Mouse (Mus musculus) midbrain, embryonic 16.5 days (tissue): ENCODE measurements at regions not wholly inside any gene's neighbourhood (a gene's known extent, or its start where the extent isn't known, plus 50 kb on each side); places are given as distances from the start of the nearest gene placed in this dataset.
A peak's percentile ranks its signal among the peaks of the same experiment; 100 is the strongest.

ENCODE experiments used
- ATAC-seq: fragments of 200-750 bp; cut with Nextera tagmentation; 2 replicates; pipeline ENCODE4 v1.8.0; 2017; ENCODE audit warnings: moderate TSS enrichment
- H3K27ac ChIP-seq: fragments of 300-500 bp; sonication (generic); 2 replicates; pipeline ENCODE4 v1.5.1; 2014; ENCODE audit warnings: mild to moderate bottlenecking, low read length, mixed read lengths
- H3K27me3 ChIP-seq: fragments of 300-500 bp; sonication (generic); 2 replicates; pipeline ENCODE4 v1.6.1; 2014; ENCODE audit warnings: low read depth, low read length, mixed read lengths; ENCODE audit not compliant: control insufficient read depth, insufficient read depth
- H3K36me3 ChIP-seq: fragments of 300-500 bp; sonication (generic); 2 replicates; pipeline ENCODE4 v1.6.1; 2014; ENCODE audit warnings: mild to moderate bottlenecking, low read length, moderate library complexity, mixed read lengths; ENCODE audit not compliant: control insufficient read depth, insufficient read depth
- H3K4me1 ChIP-seq: fragments of 300-500 bp; sonication (generic); 2 replicates; pipeline ENCODE4 v1.6.1; 2014; ENCODE audit warnings: mild to moderate bottlenecking, low read length, mixed read lengths; ENCODE audit not compliant: control insufficient read depth, insufficient read depth
- H3K4me2 ChIP-seq: fragments of 300-500 bp; sonication (generic); 2 replicates; pipeline ENCODE4 v1.6.1; 2014; ENCODE audit warnings: mild to moderate bottlenecking, low read length, mixed read lengths
- H3K4me3 ChIP-seq: fragments of 300-500 bp; sonication (generic); 2 replicates; pipeline ENCODE4 v1.5.1; 2014; ENCODE audit warnings: low read depth, mild to moderate bottlenecking, low read length, moderate library complexity, mixed read lengths
- H3K9ac ChIP-seq: fragments of 300-500 bp; sonication (generic); 2 replicates; pipeline ENCODE4 v1.6.1; 2014; ENCODE audit warnings: low read depth, low read length, mixed read lengths
- H3K9me3 ChIP-seq: fragments of 300-500 bp; sonication (generic); replicated peaks from 2 replicates; pipeline ENCODE4 v1.6.1; 2014; ENCODE audit warnings: mild to moderate bottlenecking, low read length, mixed read lengths; ENCODE audit not compliant: control insufficient read depth, poor library complexity, severe bottlenecking
- WGBS: fragments of 180-500 bp; shearing (Covaris S2); extraction: QIAGEN DNeasy Blood & Tissue Kit; methylation state at CpG from one replicate; pipeline ENCODE4 v1.1.7; 2014; 5-methylcytosine and 5-hydroxymethylcytosine counted together

DNA sequence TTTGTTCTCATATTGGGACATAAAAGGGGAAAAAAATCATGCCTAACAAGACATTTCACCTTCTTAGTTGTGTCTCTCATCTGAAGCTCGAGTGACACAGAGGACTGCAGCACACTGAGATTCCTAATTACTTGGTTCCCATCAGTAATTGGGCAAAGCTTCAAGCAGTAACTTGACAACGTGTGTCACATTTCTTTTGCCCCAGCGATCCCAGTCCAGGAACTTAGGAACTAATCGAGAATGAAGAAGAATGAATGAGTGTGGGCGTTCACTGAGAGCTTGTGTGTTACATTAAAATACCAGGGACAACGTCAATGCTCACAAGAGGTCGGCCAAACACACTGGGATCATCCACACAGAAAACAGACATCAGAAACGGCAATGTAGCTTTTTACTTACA lies 131.9 kb upstream of the Klf7 start:
- no peak for ATAC-seq
- no peaks in the 10 kb centered on the region for H3K27me3 ChIP-seq
- H3K4me3 ChIP-seq, result no peak overlapping the region
- peaks cover 21% of the 10 kb centered on the region for H3K4me1 ChIP-seq
- H3K27ac ChIP-seq, result no peak overlapping the region
- no peak overlapping the region for H3K9ac ChIP-seq
- 35% methylated on average over 8 of the region's 8 CpGs for WGBS
- H3K9me3 ChIP-seq, result no peaks in the 10 kb centered on the region
- no peaks in the 10 kb centered on the region for H3K36me3 ChIP-seq
- H3K4me2 ChIP-seq, result no peak overlapping the region

DNA sequence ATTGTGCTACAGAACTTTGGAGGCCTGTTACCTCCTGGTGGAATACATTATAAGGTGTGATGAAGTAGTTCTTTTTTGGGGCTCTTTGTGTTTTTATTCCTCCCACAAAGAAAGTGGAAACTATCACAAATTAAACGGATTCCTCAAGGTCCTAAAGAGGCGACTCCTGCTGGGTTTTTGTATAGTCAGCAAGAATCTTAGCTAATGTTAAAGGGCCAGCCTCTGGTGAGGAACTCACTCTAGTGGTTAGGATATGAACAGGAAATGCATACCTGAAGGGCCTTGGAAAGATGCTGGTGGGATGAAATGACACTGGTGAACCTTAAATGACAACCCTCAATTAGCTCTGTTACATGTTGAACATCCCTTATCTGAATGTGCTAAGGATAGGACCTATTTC lies 120.3 kb upstream of the Klf7 start:
- Histone ChIP-seq H3K9ac (no peak overlapping the region), H3K4me2 (no peak overlapping the region), H3K27ac (no peak overlapping the region), H3K36me3 (no peaks in the 10 kb centered on the region), H3K9me3 (no peaks in the 10 kb centered on the region), H3K4me3 (no peak overlapping the region), H3K27me3 (no peaks in the 10 kb centered on the region), H3K4me1 (no peaks in the 10 kb centered on the region)
- ATAC-seq, result no peak
- WGBS, result 45% methylated on average over 2 of the region's 2 CpGs

DNA sequence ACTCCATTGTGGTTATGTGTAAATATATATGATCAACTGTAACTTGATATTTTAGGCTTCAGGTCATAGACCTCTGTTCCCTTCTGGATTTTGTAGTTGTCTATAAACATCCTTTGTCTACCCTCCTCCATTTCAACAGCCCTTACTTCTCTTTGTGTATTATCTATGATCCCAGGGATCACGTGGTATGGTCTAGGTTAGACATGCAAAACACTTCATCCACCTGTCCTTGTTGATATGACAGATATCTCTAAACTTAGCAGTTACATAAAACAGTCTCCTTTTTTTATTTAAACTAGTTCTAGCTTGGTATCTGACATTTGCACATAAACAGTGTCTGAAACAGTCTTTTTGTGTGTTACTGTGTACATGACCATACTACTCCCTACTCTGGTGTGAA lies 107.6 kb upstream of the Klf7 start:
- Histone ChIP-seq H3K9ac (no peak overlapping the region), H3K4me3 (no peak overlapping the region), H3K27ac (no peak overlapping the region), H3K36me3 (no peaks in the 10 kb centered on the region), H3K27me3 (no peaks in the 10 kb centered on the region), H3K4me1 (peaks cover 16% of the 10 kb centered on the region), H3K9me3 (no peaks in the 10 kb centered on the region), H3K4me2 (no peak overlapping the region)
- 97% methylated on average over 1 of the region's 1 CpGs for WGBS
- no peak for ATAC-seq

DNA sequence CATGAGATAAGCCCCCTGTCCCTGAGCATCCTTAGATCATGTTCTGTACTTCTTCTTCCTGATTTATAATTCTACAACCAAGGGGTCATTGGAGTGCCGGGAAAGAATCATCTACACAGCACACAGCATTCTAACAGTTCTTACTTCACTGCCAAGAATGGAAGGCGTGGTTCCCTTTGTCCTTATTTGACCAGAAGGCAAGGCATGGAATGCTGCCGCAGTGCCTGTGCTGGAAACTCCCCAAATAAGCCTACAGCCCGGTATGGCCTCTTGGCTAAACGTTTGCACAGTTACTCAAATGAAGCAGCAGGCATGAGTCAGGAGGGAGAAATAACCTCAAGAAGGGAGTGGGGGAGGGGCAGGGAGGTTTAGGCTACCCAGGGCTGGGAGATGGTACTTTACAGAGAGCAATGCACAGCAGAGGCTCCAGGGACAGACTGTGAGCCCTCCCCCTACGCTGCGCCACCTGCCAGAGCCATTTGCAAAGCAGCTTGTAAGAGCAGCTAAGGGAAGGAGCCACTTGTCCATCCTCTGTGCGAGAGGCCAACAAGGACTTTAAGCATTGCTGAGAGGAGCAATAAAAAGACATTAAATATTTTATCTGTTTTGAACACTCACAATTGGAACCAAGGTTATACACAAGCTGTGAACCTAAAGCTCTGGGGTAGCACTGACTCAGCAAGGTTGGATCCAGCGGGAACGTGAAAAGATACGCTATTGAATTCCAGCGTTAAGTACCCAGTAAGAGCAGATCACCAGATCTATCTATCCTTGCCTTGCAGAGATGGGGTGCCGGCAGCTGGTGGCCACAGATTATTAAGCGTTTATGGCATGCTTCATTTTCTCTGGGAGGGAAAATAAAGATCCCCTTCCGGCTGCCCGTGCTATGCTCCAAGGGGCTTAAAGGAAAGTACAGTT lies 104.2 kb upstream of the Klf7 start:
- H3K36me3 ChIP-seq, result no peaks in the 10 kb centered on the region
- peak; percentile 44; the same call in 1 of the 2 replicates for ATAC-seq
- H3K27ac ChIP-seq, result peak overlapping the region; percentile 35; the same call in 1 of the 2 replicates
- no peaks in the 10 kb centered on the region for H3K9me3 ChIP-seq
- H3K9ac ChIP-seq, result peak overlapping the region; percentile 21; the same call in 1 of the 2 replicates
- H3K27me3 ChIP-seq, result no peaks in the 10 kb centered on the region
- WGBS, result 19% methylated on average over 16 of the region's 16 CpGs
- peak overlapping the region; percentile 10 for H3K4me2 ChIP-seq
- no peak overlapping the region for H3K4me3 ChIP-seq
- H3K4me1 ChIP-seq, result peaks cover 41% of the 10 kb centered on the region

DNA sequence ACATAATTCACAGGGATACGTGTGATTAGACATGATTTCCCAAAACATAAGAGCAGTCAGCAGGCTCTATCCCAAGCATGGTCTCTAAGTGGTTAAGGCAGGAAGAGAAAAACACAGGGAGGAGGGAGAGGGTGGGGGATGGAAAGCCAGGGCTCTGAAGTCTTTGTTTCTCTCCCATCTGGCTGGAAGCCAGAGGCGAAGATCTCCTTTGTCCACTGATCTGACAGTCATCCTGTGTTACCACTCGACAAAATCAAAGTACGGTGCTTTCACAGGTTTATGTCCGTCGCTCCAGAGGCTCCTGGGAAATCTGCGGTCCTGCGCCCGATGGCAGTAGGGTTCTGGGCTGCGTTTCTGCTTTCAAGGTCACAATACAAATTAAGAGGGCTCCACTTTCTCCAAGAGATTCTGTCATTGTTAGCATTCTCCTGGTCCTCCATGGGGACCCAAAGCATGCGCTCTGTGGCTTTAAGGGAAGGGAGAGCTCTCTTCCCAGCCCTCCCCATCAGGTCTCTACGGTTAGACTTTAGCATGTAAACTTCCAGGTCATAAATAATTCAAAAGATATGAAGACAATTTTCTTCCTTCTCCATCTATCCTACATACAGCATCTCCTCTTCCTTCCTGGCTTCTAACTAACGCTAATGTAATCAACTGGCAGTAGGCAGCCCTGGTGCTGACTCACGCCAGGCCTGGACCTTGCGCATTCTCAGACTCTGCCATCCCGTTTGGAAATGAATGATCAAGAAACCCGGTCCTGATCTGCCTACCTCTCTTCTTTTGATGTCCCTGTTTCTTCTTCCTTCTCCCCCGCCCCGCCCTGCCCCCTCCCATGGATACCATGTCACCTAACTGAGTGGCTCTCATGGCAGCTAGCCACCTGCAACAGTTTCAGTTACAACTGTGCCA lies 102.0 kb upstream of the Klf7 start:
- Histone ChIP-seq H3K27ac (peak overlapping the region; percentile 86), H3K4me1 (peaks cover 57% of the 10 kb centered on the region), H3K4me2 (peak overlapping the region; percentile 41), H3K27me3 (no peaks in the 10 kb centered on the region), H3K4me3 (no peak overlapping the region), H3K9me3 (no peaks in the 10 kb centered on the region), H3K9ac (peak overlapping the region; percentile 36; the same call in 1 of the 2 replicates), H3K36me3 (no peaks in the 10 kb centered on the region)
- ATAC-seq, result peak; percentile 43
- 27% methylated on average over 19 of the region's 19 CpGs for WGBS

DNA sequence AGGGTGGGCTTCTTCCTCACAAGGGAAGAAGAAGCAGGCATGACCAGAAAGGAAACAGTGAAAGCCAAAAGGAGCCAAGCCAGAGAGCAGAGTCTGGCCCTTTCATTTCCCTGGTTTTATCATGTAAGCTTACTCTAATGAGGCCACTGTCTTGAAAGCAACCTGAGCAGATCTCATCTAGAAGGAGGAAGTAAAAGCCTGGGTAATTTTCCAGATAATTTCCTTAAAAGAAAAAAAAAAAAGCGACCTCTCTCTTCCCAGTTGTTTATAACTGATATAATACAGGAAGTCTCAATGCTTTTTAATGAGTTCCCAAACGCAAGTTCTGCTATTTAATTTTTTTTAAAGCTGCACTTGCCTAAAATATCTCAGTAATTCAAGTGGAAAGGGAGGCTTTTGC lies 100.4 kb upstream of the Klf7 start:
- no peak overlapping the region for H3K9ac ChIP-seq
- no peaks in the 10 kb centered on the region for H3K27me3 ChIP-seq
- no peaks in the 10 kb centered on the region for H3K36me3 ChIP-seq
- H3K9me3 ChIP-seq, result no peaks in the 10 kb centered on the region
- 75% methylated on average over 2 of the region's 2 CpGs for WGBS
- H3K4me1 ChIP-seq, result peaks cover 57% of the 10 kb centered on the region
- H3K4me2 ChIP-seq, result no peak overlapping the region
- ATAC-seq, result no peak
- peak overlapping the region; percentile 86 for H3K27ac ChIP-seq
- no peak overlapping the region for H3K4me3 ChIP-seq

DNA sequence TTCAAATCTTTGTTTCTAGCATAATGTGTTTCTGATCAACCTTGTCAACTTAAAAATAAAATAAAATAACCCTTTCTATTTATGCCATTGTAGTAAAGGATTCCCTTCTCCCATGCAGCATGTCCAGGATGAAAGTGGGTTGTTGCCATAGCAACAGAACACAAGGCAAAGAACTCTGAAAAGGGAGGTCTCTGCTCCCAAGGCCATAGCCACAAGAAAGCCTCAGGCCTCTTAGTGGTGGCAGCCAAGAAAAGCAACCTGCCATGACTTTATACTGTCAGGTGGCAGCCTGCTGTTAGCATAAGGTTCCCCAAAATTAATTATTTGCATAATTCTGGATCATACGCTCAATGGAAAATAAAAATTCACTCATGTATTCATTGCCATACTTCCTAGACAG lies 98.4 kb upstream of the Klf7 start:
- Histone ChIP-seq H3K36me3 (no peaks in the 10 kb centered on the region), H3K4me3 (no peak overlapping the region), H3K9ac (no peak overlapping the region), H3K27me3 (no peaks in the 10 kb centered on the region), H3K27ac (peak overlapping the region; percentile 72), H3K4me1 (peaks cover 46% of the 10 kb centered on the region), H3K9me3 (no peaks in the 10 kb centered on the region), H3K4me2 (no peak overlapping the region)
- 37% methylated on average over 1 of the region's 1 CpGs for WGBS
- peak; percentile 86 for ATAC-seq

DNA sequence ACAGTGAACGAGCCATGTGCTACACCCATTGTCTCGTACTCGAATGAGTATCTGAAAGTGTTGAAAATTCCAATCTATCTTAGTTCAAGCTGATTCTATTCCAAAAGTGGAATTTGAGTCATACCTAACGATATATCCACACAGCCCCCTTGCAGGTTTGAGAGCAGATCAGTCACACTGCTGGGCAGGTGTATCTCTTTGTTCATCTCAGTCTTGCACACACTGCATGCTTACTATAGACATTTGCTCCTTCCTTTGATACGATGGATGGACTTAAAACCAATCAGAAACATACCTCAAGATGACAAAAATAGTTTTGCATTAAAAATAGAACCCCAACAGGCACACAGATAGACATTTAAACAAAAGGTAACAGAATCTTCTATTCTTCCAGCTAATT lies 98.0 kb upstream of the Klf7 start:
- H3K27me3 ChIP-seq, result no peaks in the 10 kb centered on the region
- no peak overlapping the region for H3K9ac ChIP-seq
- H3K4me3 ChIP-seq, result no peak overlapping the region
- H3K4me1 ChIP-seq, result peaks cover 45% of the 10 kb centered on the region
- H3K4me2 ChIP-seq, result no peak overlapping the region
- H3K9me3 ChIP-seq, result no peaks in the 10 kb centered on the region
- 53% methylated on average over 5 of the region's 5 CpGs for WGBS
- H3K27ac ChIP-seq, result peak overlapping the region; percentile 72
- H3K36me3 ChIP-seq, result no peaks in the 10 kb centered on the region
- ATAC-seq, result peak; percentile 60

DNA sequence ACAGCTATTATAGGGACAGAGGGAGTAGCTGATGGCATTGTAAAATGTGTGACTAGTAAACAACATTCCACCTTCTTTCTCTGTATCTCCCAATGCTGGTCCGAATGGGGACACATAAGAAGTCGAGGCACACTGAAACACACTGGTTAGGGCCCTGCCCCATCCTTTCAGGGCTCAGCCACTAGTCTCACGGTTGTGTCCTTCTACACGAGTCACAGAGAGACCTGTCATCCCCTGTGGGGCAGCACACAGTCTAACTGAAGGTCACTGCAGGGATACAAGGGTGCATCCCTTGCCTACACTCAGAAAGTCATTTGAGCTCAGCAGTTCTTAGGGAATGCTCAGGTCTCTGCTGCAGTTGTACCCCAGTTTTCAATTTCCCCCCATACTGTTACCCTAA lies 93.6 kb upstream of the Klf7 start:
- Histone ChIP-seq H3K4me2 (no peak overlapping the region), H3K9me3 (no peaks in the 10 kb centered on the region), H3K4me1 (peaks cover 17% of the 10 kb centered on the region), H3K9ac (no peak overlapping the region), H3K27ac (no peak overlapping the region), H3K36me3 (no peaks in the 10 kb centered on the region), H3K27me3 (no peaks in the 10 kb centered on the region), H3K4me3 (no peak overlapping the region)
- no peak for ATAC-seq
- WGBS, result 81% methylated on average over 4 of the region's 4 CpGs
